ENCODE assay signal across 23 mouse cellular contexts in the genomic region with DNA sequence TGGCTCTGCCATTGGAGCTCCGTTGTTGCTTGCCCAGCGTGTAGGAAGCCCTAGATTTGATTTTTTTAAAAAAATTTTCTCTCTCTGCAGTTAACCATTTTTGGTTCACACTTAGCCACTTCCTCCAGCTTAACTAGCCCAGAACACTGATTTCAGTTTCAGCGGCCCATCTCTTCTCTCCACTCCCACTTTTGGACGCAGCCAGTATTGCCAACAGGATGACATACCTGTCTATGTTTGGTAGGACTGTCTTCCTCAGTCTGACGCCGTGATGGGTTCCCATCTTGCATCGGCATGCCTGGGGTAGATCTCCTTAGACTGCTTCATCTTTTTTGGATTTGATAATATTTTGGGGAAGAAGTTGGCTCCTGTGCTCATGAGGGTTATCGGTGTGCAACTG. TPM values are rescaled to one million over a fixed set of nuclear protein-coding genes. Genes with fewer than 3 reads are reported as not detected.
DNase-seq lines count a peak whose midpoint lies in the region; TF ChIP-seq lines count a peak whose summit lies in the region.
"Had no signal": no experiment of that assay in that cellular context is flagged by ENCODE, and none has a peak within 500 bp of the region (broad histone marks: within the 10 kb centered on the region; RNA-seq: fewer than 3 reads in every experiment).

No protein-coding gene starts in this region.

- 92% methylated on average over 8 of the region's 8 CpGs for WGBS in kidney, adult 2 months

- DNase-seq in retina, embryonic 14.5 days (ENCODE audit: low spot score) = peak; percentile 17
- no peak for DNase-seq in retina, postnatal 1 day
- DNase-seq in B cell, adult 2 months = peak; percentile 44 to 50
- peak; percentile 71 for DNase-seq in ES-CJ7 (ENCODE audit: low read depth, low spot score)
- peak; percentile 72 for DNase-seq in ZHBTc4 (ENCODE audit: low read depth, low spot score)
- DNase-seq in adrenal gland, postnatal 4 days (ENCODE audit: low spot score in 2 of 2) = no peak
- DNase-seq in kidney, adult 2 months = no peak
- DNase-seq in kidney, postnatal 14 days = no peak
- DNase-seq: adrenal gland, postnatal 25 days; cerebellum, adult 2 months; cerebellum, postnatal 14 days; embryo, embryonic 11 days; gastrocnemius, postnatal 36 days; heart, adult 11 months; heart, postnatal 10 days; heart, postnatal 4 days had no signal

- H3K27me3 ChIP-seq in kidney, adult 2 months (replicated peaks; ENCODE audit: control insufficient read depth, insufficient read depth, low read length) = no peaks in the 10 kb centered on the region
- H3K27me3 ChIP-seq: embryonic facial prominence, embryonic 15.5 days; forebrain, embryonic 15.5 days; hindbrain, embryonic 13.5 days; Patski had no signal

- no peak for TF ChIP-seq POLR2A in kidney, adult 2 months (IDR thresholded peaks at IDR 0.05; ENCODE audit: low read depth, low read length)

- H3K27ac ChIP-seq in kidney, adult 2 months (ENCODE audit: insufficient read depth, low read depth, low read length) = no peak overlapping the region
- H3K27ac ChIP-seq: forebrain, embryonic 15.5 days; hindbrain, embryonic 13.5 days; hindbrain, postnatal 0 days had no signal

- H3K4me3 ChIP-seq in kidney, adult 2 months (ENCODE audit: insufficient read depth, low read depth, low read length) = no peak overlapping the region
- H3K4me3 ChIP-seq: embryonic facial prominence, embryonic 15.5 days; forebrain, embryonic 15.5 days; heart, embryonic 10.5 days; hindbrain, embryonic 13.5 days had no signal

- no peaks in the 10 kb centered on the region for H3K36me3 ChIP-seq in kidney, adult 2 months (ENCODE audit: control insufficient read depth, insufficient read depth, low read length)
- H3K36me3 ChIP-seq: embryonic facial prominence, embryonic 15.5 days; forebrain, embryonic 15.5 days; heart, embryonic 10.5 days; hindbrain, embryonic 13.5 days had no signal

- no peaks in the 10 kb centered on the region for H3K4me1 ChIP-seq in kidney, adult 2 months (ENCODE audit: control insufficient read depth, insufficient read depth, low read length)
- H3K4me1 ChIP-seq: forebrain, embryonic 15.5 days; hindbrain, embryonic 13.5 days had no signal

- TF ChIP-seq CTCF in kidney, adult 2 months (conservative IDR thresholded peaks at IDR 0.05; ENCODE audit: insufficient read depth, insufficient read length, low read depth, low read length) = no peak

RNA-seq across cellular contexts. Expression of a gene that starts 1.3 kb away (rescaled TPM):
- under 1 TPM; 0.31 to 0.51 TPM for total RNA-seq in adrenal gland, postnatal 4 days (2021)
- 0.86 and 1.8 TPM in 2 replicates for polyA plus RNA-seq in kidney, adult 2 months (2012; rRNA removed)
- total RNA-seq: gastrocnemius, adult 8-10 months; gastrocnemius, postnatal 36 days had no signal
- polyA plus RNA-seq: forebrain, embryonic 15.5 days; Patski had no signal

RNA-seq across cellular contexts. Expression of a gene that starts 49.3 kb away (rescaled TPM):
- total RNA-seq in adrenal gland, postnatal 4 days (2021) = 100 to 1,000 TPM; 223 to 254 TPM
- 1,142 and 1,152 TPM in 2 replicates for polyA plus RNA-seq in kidney, adult 2 months (2012; rRNA removed)

Comparison
In these comparisons a context has a peak if more than half of its experiments do, and no peak if none do; other contexts are left out.
1. DNase-seq: peak in retina, embryonic 14.5 days (single experiment), B cell, adult 2 months (2 of 2), ES-CJ7 (single experiment) and ZHBTc4 (single experiment); none in retina, postnatal 1 day (single experiment), adrenal gland, postnatal 4 days (0 of 2), kidney, adult 2 months (single experiment) and kidney, postnatal 14 days (single experiment).